Mouse (Mus musculus) stomach, postnatal 0 days (tissue): ENCODE data around the gene Car4. TPM values are rescaled to one million over a fixed set of nuclear protein-coding genes. Genes with fewer than 3 reads are reported as not detected.

Experiments
- ATAC-seq: fragments of 200-750 bp; cut with Nextera tagmentation; 2 replicates; pipeline ENCODE4 v1.8.0; 2017; ENCODE audit not compliant: low FRiP score, low TSS enrichment
- DNase-seq: peaks from one replicate; pipeline ENCODE4 v3.0.0-alpha.2; 2016; ENCODE audit warnings: low spot score
- H3K27ac ChIP-seq: fragments of 300-500 bp; sonication (generic); replicated peaks from 2 replicates; pipeline ENCODE4 v1.5.1; 2014; ENCODE audit warnings: mild to moderate bottlenecking, control low read depth
- H3K27me3 ChIP-seq: fragments of 300-500 bp; sonication (generic); 2 replicates; pipeline ENCODE4 v1.6.1; 2014; ENCODE audit warnings: low read length; ENCODE audit not compliant: control insufficient read depth, insufficient read depth
- H3K36me3 ChIP-seq: fragments of 300-500 bp; sonication (generic); 2 replicates; pipeline ENCODE4 v1.6.1; 2014; ENCODE audit warnings: low read length, mixed read lengths; ENCODE audit not compliant: control insufficient read depth, insufficient read depth
- H3K4me1 ChIP-seq: fragments of 300-500 bp; sonication (generic); replicated peaks from 2 replicates; pipeline ENCODE4 v1.6.1; 2014; ENCODE audit warnings: antibody characterized with exemption; ENCODE audit not compliant: control insufficient read depth, insufficient read depth
- H3K4me2 ChIP-seq: fragments of 300-500 bp; sonication (generic); replicated peaks from 2 replicates; pipeline ENCODE4 v1.6.1; 2014; ENCODE audit warnings: low read depth, mild to moderate bottlenecking, control low read depth, moderate library complexity
- H3K4me3 ChIP-seq: fragments of 300-500 bp; sonication (generic); 2 replicates; pipeline ENCODE4 v1.5.1; 2014; ENCODE audit warnings: low read depth, low read length, control low read depth
- H3K9ac ChIP-seq: fragments of 300-500 bp; sonication (generic); 2 replicates; pipeline ENCODE4 v1.6.1; 2014; ENCODE audit warnings: mild to moderate bottlenecking, low read length, control low read depth, mixed read lengths
- H3K9me3 ChIP-seq: fragments of 300-500 bp; sonication (generic); 2 replicates; pipeline ENCODE4 v1.6.1; 2016; ENCODE audit warnings: low read length; ENCODE audit not compliant: control insufficient read depth
- CTCF ChIP-seq: IDR thresholded peaks from 2 replicates; pipeline ENCODE4 v1.5.1; 2016; ENCODE audit warnings: antibody characterized with exemption, low read depth, mild to moderate bottlenecking, moderate library complexity
- EP300 ChIP-seq: optimal IDR thresholded peaks from 2 replicates; pipeline ENCODE3; 2016; ENCODE audit warnings: antibody characterized with exemption
- polyA plus RNA-seq: library from polyadenylated mRNA; unstranded; fragments of >200 nt; fragmentation: Nextera tagmentation; extraction: Ambion mirVana; gene quantifications from 2 replicates; pipeline ENCODE4 v1.2.1, GENCODE M21; 2015

Gene Car4
- polyA plus RNA-seq, 1 experiment from 2014 or later = 1.5 TPM

GRCm38 (mm10) chr11:85013121-85013520, 55.5 kb downstream of the Car4 start:
- peaks cover 8% of the 10 kb centered on the region; the same call in 1 of the 2 replicates for H3K36me3 ChIP-seq
- peak; percentile 35 for TF ChIP-seq CTCF
- TF ChIP-seq EP300 = no peak
- no peaks in the 10 kb centered on the region for H3K9me3 ChIP-seq
- H3K27me3 ChIP-seq = no peaks in the 10 kb centered on the region
- no peak overlapping the region for H3K27ac ChIP-seq
- ATAC-seq (no peak), DNase-seq (no peak)
- H3K4me2 ChIP-seq = no peak overlapping the region
- H3K9ac ChIP-seq = no peak overlapping the region
- no peaks in the 10 kb centered on the region for H3K4me1 ChIP-seq
- no peak overlapping the region for H3K4me3 ChIP-seq

Other genes with a start within 250 kb of the Car4 start
- gene Mrm1, start 138.3 kb upstream of the Car4 start, polyA plus RNA-seq = 9.0 and 10.3 TPM in 2 replicates
- 10.7 and 12.3 TPM in 2 replicates for gene Dhrs11, start 128.8 kb upstream of the Car4 start, polyA plus RNA-seq
- gene Ggnbp2, start 87.0 kb upstream of the Car4 start, polyA plus RNA-seq = 40.6 and 44.5 TPM in 2 replicates
- 5.7 and 7.3 TPM in 2 replicates for gene Myo19, start 77.6 kb upstream of the Car4 start, polyA plus RNA-seq
- 1.8 and 2.4 TPM in 2 replicates for gene Pigw, start 77.5 kb upstream of the Car4 start, polyA plus RNA-seq
- 27.9 and 28.6 TPM in 2 replicates for gene Znhit3, start 41.4 kb upstream of the Car4 start, polyA plus RNA-seq
- gene Usp32, start 182.4 kb downstream of the Car4 start, polyA plus RNA-seq = 3.0 and 3.4 TPM in 2 replicates
- gene 1700125H20Rik, start 212.6 kb downstream of the Car4 start, polyA plus RNA-seq = 0.19 TPM in 1 of 2 replicates, not detected in the other